Mouse (Mus musculus): ENCODE results near the gene Drap1.

The Drap1 gene

GRCm38 (mm10) chr19:5419630-5420029 is 5.1 kb downstream of the Drap1 start:
- ChIA-PET POLR2A (interaction anchor here in 3 of 4 experiments (0.6 to 2.2 kb wide), 7 partner anchors 8 to 70 kb away, joined by 3 to 6 read pairs (median 3); partner anchors contain the start of genes Ccdc85b (in 1 of the 3) and Cfl1 (in 1 of the 3)), CTCF (interaction anchor here in 2 of 4 experiments (0.6 to 1.0 kb wide), 4 partner anchors 40 to 199 kb away, joined by 3 to 4 read pairs (median 3); partner anchors contain the start of genes Fibp (in 1 of the 2) and Sf3b2 (in 1 of the 2))

GRCm38 (mm10) chr19:5418750-5419466 is 5.9 kb downstream of the Drap1 start:
- POLR2A ChIA-PET = interaction anchor here in 3 of 4 experiments (0.6 to 2.2 kb wide), 12 partner anchors 8 to 123 kb away, joined by 3 to 6 read pairs (median 4); partner anchors contain the start of genes Cfl1 (in 1 of the 3), Fibp (in 1 of the 3), Sf3b2 (in 1 of the 3) and Tsga10ip (in 1 of the 3)

GRCm38 (mm10) chr19:5414534-5414957 is 10.2 kb downstream of the Drap1 start:
- ChIA-PET CTCF (interaction anchor here in 2 of 4 experiments (0.5 to 1.7 kb wide), 3 partner anchors 10 to 95 kb away, joined by 4 to 7 read pairs (median 4); partner anchors contain the start of gene Tsga10ip (in 1 of the 2)), POLR2A (interaction anchor here in 3 of 4 experiments (0.7 to 4.7 kb wide), 7 partner anchors 10 to 19 kb away, joined by 3 to 27 read pairs (median 10); partner anchors contain the start of genes Drap1 (in 3 of the 3) and AI837181 (in 2 of the 3))

More at GRCm38 (mm10) chr19:5418750-5419466, 5.9 kb downstream of the Drap1 start:
- CTCF ChIA-PET = interaction anchor here in 1 of 4 experiments (1.0 kb wide), 1 partner anchor 41 kb away, joined by 4 read pairs; the partner anchor contains the start of gene Fibp

GRCm38 (mm10) chr19:5413840-5414239 is 10.9 kb downstream of the Drap1 start:
- ChIA-PET CTCF (interaction anchor here in 1 of 4 experiments (0.9 kb wide), 1 partner anchor 14 kb away, joined by 3 read pairs; no protein-coding TSS in a partner anchor), POLR2A (interaction anchor here in 2 of 4 experiments (1.0 to 4.7 kb wide), 4 partner anchors 10 to 19 kb away, joined by 3 to 27 read pairs (median 19); partner anchors contain the start of genes AI837181 (in 2 of the 2) and Drap1 (in 2 of the 2))

- CTCF ChIA-PET = interaction anchor here in 1 of 4 experiments (1.8 to 1.9 kb wide), 2 partner anchors 12 kb away, joined by 5 to 7 read pairs; partner anchors contain the start of genes AI837181 and Drap1
- POLR2A ChIA-PET = interaction anchor here in 3 of 4 experiments (0.6 to 4.7 kb wide), 8 partner anchors 8 to 77 kb away, joined by 3 to 25 read pairs (median 4); partner anchors contain the start of genes AI837181 (in 3 of the 3), Drap1 (in 3 of the 3), Banf1 (in 1 of the 3) and Mus81 (in 1 of the 3)
Observed at GRCm38 (mm10) chr19:5411961-5412360, 12.8 kb downstream of the Drap1 start.

- CTCF ChIA-PET = interaction anchor here in 2 of 4 experiments (0.7 to 1.9 kb wide), 3 partner anchors 10 to 50 kb away, joined by 3 to 7 read pairs (median 5); partner anchors contain the start of genes AI837181 (in 1 of the 2) and Drap1 (in 1 of the 2)
- POLR2A ChIA-PET = interaction anchor here in 3 of 4 experiments (1.0 to 4.7 kb wide), 7 partner anchors 9 to 14 kb away, joined by 3 to 25 read pairs (median 4); partner anchors contain the start of genes AI837181 (in 2 of the 3) and Drap1 (in 2 of the 3)
Observed at GRCm38 (mm10) chr19:5410641-5411040, 14.1 kb downstream of the Drap1 start.

- CTCF ChIA-PET = interaction anchor here in 3 of 4 experiments (0.6 to 2.1 kb wide), 7 partner anchors 9 to 300 kb away, joined by 3 to 7 read pairs (median 3); partner anchors contain the start of gene Mus81 (in 1 of the 3)
- POLR2A ChIA-PET = interaction anchor here in 3 of 4 experiments (0.6 to 3.1 kb wide), 21 partner anchors 8 to 1151 kb away, joined by 3 to 26 read pairs (median 5); partner anchors contain the start of genes AI837181 (in 3 of the 3), Drap1 (in 3 of the 3), Mus81 (in 2 of the 3) and Banf1 (in 1 of the 3)
Observed at GRCm38 (mm10) chr19:5409068-5409467, 15.7 kb downstream of the Drap1 start.

GRCm38 (mm10) chr19:5408057-5409001 is 16.4 kb downstream of the Drap1 start:
- POLR2A ChIA-PET = interaction anchor here in 3 of 4 experiments (0.6 to 3.1 kb wide), 31 partner anchors 8 to 1150 kb away, joined by 3 to 26 read pairs (median 5); partner anchors contain the start of genes AI837181 (in 3 of the 3), Drap1 (in 3 of the 3), Banf1 (in 2 of the 3) and Eif1ad (in 2 of the 3)
- CTCF ChIA-PET = interaction anchor here in 3 of 4 experiments (0.6 to 2.1 kb wide), 14 partner anchors 8 to 358 kb away, joined by 3 to 7 read pairs (median 5); partner anchors contain the start of genes Mus81 (in 1 of the 3), Rin1 (in 1 of the 3) and Sart1 (in 1 of the 3)

GRCm38 (mm10) chr19:5407133-5407532 is 17.6 kb downstream of the Drap1 start:
- ChIA-PET POLR2A (interaction anchor here in 3 of 4 experiments (0.6 to 3.1 kb wide), 28 partner anchors 9 to 424 kb away, joined by 3 to 26 read pairs (median 4); partner anchors contain the start of genes AI837181 (in 3 of the 3), Drap1 (in 3 of the 3), Banf1 (in 2 of the 3) and Eif1ad (in 2 of the 3)), CTCF (interaction anchor here (0.5 to 2.1 kb wide), 25 partner anchors 9 to 357 kb away, joined by 3 to 10 read pairs (median 4); partner anchors contain the start of genes Drap1 (in 2 of the 4), Sart1 (in 2 of the 4), AI837181 (in 1 of the 4) and Ccdc85b (in 1 of the 4))

GRCm38 (mm10) chr19:5406531-5407126 is 18.1 kb downstream of the Drap1 start:
- ChIA-PET POLR2A (interaction anchor here in 3 of 4 experiments (0.6 to 3.1 kb wide), 29 partner anchors 9 to 364 kb away, joined by 3 to 26 read pairs (median 4); partner anchors contain the start of genes AI837181 (in 3 of the 3), Drap1 (in 3 of the 3), Banf1 (in 2 of the 3) and Eif1ad (in 2 of the 3)), CTCF (interaction anchor here (0.7 to 2.1 kb wide), 20 partner anchors 10 to 909 kb away, joined by 3 to 10 read pairs (median 4); partner anchors contain the start of genes Drap1 (in 2 of the 4), AI837181 (in 1 of the 4), Ccdc85b (in 1 of the 4) and Mus81 (in 1 of the 4))

GRCm38 (mm10) chr19:5405924-5406323 is 18.9 kb downstream of the Drap1 start:
- POLR2A ChIA-PET = interaction anchor here (0.6 to 2.3 kb wide), 17 partner anchors 10 to 441 kb away, joined by 3 to 22 read pairs (median 4); partner anchors contain the start of genes AI837181 (in 2 of the 4), Banf1 (in 2 of the 4), Drap1 (in 2 of the 4) and Eif1ad (in 2 of the 4)
- CTCF ChIA-PET = interaction anchor here in 3 of 4 experiments (0.7 to 2.1 kb wide), 3 partner anchors 16 to 909 kb away, joined by 3 to 10 read pairs (median 3); partner anchors contain the start of gene Mus81 (in 1 of the 3)

- ChIA-PET CTCF (interaction anchor here in 2 of 4 experiments (0.5 to 3.0 kb wide), 7 partner anchors 11 to 93 kb away, joined by 3 to 20 read pairs (median 11); partner anchors contain the start of genes AI837181 (in 1 of the 2), Ccdc85b (in 1 of the 2), Drap1 (in 1 of the 2) and Sart1 (in 1 of the 2)), POLR2A (interaction anchor here in 3 of 4 experiments (0.6 to 3.9 kb wide), 13 partner anchors 9 to 86 kb away, joined by 3 to 48 read pairs (median 15); partner anchors contain the start of genes AI837181 (in 2 of the 3), Ccdc85b (in 2 of the 3), Drap1 (in 2 of the 3) and Sart1 (in 2 of the 3))
Observed at GRCm38 (mm10) chr19:5402293-5402692, 22.5 kb downstream of the Drap1 start, which contains the start of gene Tsga10ip. Gene Tsga10ip, minus strand, starts transcription at chr19:5402526.

GRCm38 (mm10) chr19:5401073-5401472 is 23.7 kb downstream of the Drap1 start:
- POLR2A ChIA-PET = interaction anchor here (0.5 to 3.9 kb wide), 49 partner anchors 8 to 591 kb away, joined by 3 to 48 read pairs (median 5); partner anchors contain the start of genes AI837181 (in 3 of the 4), Drap1 (in 3 of the 4), Sart1 (in 3 of the 4) and Banf1 (in 2 of the 4)
- CTCF ChIA-PET = interaction anchor here (0.6 to 3.0 kb wide), 22 partner anchors 9 to 386 kb away, joined by 3 to 20 read pairs (median 5); partner anchors contain the start of genes AI837181 (in 1 of the 4), Ap5b1 (in 1 of the 4), Banf1 (in 1 of the 4) and Ccdc85b (in 1 of the 4)

- CTCF ChIA-PET = no interaction called here
- POLR2A ChIA-PET = interaction anchor here in 1 of 4 experiments (1.0 to 1.3 kb wide), 4 partner anchors 11 to 81 kb away, joined by 3 to 4 read pairs (median 3); partner anchors contain the start of genes Banf1 and Eif1ad
Observed at GRCm38 (mm10) chr19:5395371-5395770, 29.4 kb downstream of the Drap1 start.

Measured in embryonic stem cell, embryonic (primary cell).